Mouse (Mus musculus) spleen, adult 2 months (tissue): Measurements from ENCODE around the gene Agbl4. TPM values are rescaled to one million over a fixed set of nuclear protein-coding genes. Genes with fewer than 3 reads are reported as not detected.

Experiments used
- DNase-seq, 2 experiments: peaks; one replicate each; pipeline versions ENCODE4 v3.0.0 to v3.0.0-alpha.2; 2012 to 2021; ENCODE audit warnings: low spot score in 2 of 2, low read depth in 1 of 2
- H3K27ac ChIP-seq: fragments of 200-500 bp; 2 replicates; pipeline ENCODE4 v1.5.1; 2012; ENCODE audit warnings: low read length, inconsistent platforms; ENCODE audit not compliant: insufficient read depth
- H3K27me3 ChIP-seq: fragments of 200-500 bp; 2 replicates; pipeline ENCODE4 v1.6.1; 2012; ENCODE audit warnings: mild to moderate bottlenecking, moderate library complexity, low read length, inconsistent platforms; ENCODE audit not compliant: control insufficient read depth, insufficient read depth
- H3K36me3 ChIP-seq: fragments of 200-500 bp; 2 replicates; pipeline ENCODE4 v1.6.1; 2012; ENCODE audit warnings: mild to moderate bottlenecking, low read length, inconsistent platforms; ENCODE audit not compliant: control insufficient read depth, insufficient read depth
- H3K4me1 ChIP-seq: fragments of 200-500 bp; 2 replicates; pipeline ENCODE4 v1.6.1; 2011; ENCODE audit warnings: inconsistent platforms; ENCODE audit not compliant: control insufficient read depth, insufficient read depth, insufficient read length
- H3K4me3 ChIP-seq: fragments of 200-500 bp; 2 replicates; pipeline ENCODE4 v1.5.1; 2011; ENCODE audit warnings: mild to moderate bottlenecking, inconsistent platforms; ENCODE audit not compliant: insufficient read depth, insufficient read length; ENCODE audit errors: extremely low read depth
- CTCF ChIP-seq: fragments of 200-500 bp; IDR thresholded peaks from 2 replicates; pipeline ENCODE4 v1.5.1; 2011; ENCODE audit warnings: mild to moderate bottlenecking, inconsistent platforms; ENCODE audit not compliant: insufficient read depth, insufficient read length, insufficient replicate concordance; ENCODE audit errors: extremely low read depth
- POLR2A ChIP-seq: fragments of 200-500 bp; IDR thresholded peaks from 2 replicates; pipeline ENCODE4 v1.6.1; 2011; ENCODE audit warnings: low read depth, low read length, inconsistent platforms
- WGBS: fragments of 180-500 bp; shearing (Covaris S2); methylation state at CpG from one replicate; pipeline ENCODE4 v1.1.7; 2018; 5-methylcytosine and 5-hydroxymethylcytosine counted together
- polyA plus RNA-seq: library from polyadenylated mRNA; depleted of rRNA; stranded (reverse); fragments of >200 nt; gene quantifications from 2 replicates; pipeline ENCODE4 v1.2.3, GENCODE M21; 2012

Gene Agbl4
- polyA plus RNA-seq, 1 experiment, result 0.18 TPM

- no peak for TF ChIP-seq POLR2A
- TF ChIP-seq CTCF, result no peak
- H3K36me3 ChIP-seq, result no peaks in the 10 kb centered on the region
These were observed 1256.0 kb downstream of the Agbl4 start for GRCm38 (mm10) chr4:111653451-111653850.

DNA sequence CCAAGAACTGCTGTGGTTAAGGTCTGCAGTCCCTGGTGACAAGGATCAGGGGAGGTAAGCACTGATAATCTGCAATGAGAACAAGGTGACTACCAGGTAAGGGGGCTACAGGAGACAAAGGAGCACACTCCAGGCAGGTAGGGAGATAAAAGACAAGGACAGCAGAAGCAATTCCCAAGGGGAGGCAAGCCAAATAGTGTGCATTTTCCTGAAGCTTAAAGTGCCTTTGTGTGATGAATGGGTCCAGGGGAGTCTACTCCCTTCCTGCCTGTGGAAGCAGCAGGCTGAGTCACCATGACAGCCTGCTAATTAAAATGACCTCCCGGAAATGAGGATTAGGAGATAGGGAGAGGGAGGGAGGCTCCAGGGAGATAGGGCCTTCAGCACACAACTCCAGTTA, 1266.3 kb downstream of the Agbl4 start:
- DNase-seq, result no peak
- WGBS, result 81% methylated on average over 1 of the region's 1 CpGs
- Histone ChIP-seq H3K36me3 (no peaks in the 10 kb centered on the region), H3K4me3 (no peak overlapping the region), H3K27me3 (no peaks in the 10 kb centered on the region), H3K27ac (no peak overlapping the region), H3K4me1 (no peaks in the 10 kb centered on the region)
- TF ChIP-seq CTCF, result no peak
- no peak for TF ChIP-seq POLR2A

More at GRCm38 (mm10) chr4:111653451-111653850, 1256.0 kb downstream of the Agbl4 start:
- Histone ChIP-seq H3K27me3 (no peaks in the 10 kb centered on the region), H3K4me1 (no peaks in the 10 kb centered on the region), H3K27ac (no peak overlapping the region), H3K4me3 (no peak overlapping the region)
- no peak for DNase-seq
- WGBS, result 72% methylated on average over 1 of the region's 1 CpGs

DNA sequence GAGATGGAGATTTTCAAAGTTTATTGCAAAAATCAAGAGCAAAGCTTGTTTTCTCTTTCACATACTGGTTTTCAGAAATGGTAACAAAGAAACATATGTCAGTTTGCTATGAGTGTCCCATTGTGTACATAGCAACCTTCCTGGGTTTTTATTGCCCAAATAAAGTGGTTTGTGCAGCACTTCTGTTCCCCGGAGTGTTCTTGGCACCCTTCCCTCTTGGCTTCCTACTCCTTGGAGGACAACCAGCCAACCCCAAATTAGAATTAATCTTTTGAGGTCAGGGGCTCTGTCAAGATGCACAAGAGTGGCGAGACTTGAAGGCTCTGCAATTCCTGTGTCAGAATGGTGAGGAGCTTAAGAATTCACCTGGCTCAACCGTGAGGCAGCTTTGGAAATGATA, 1266.7 kb downstream of the Agbl4 start:
- Histone ChIP-seq H3K4me3 (no peak overlapping the region), H3K27ac (no peak overlapping the region), H3K27me3 (no peaks in the 10 kb centered on the region), H3K36me3 (no peaks in the 10 kb centered on the region), H3K4me1 (no peaks in the 10 kb centered on the region)
- DNase-seq, result no peak
- WGBS, result 32% methylated on average over 3 of the region's 3 CpGs
- TF ChIP-seq CTCF (no peak), POLR2A (no peak)

DNA sequence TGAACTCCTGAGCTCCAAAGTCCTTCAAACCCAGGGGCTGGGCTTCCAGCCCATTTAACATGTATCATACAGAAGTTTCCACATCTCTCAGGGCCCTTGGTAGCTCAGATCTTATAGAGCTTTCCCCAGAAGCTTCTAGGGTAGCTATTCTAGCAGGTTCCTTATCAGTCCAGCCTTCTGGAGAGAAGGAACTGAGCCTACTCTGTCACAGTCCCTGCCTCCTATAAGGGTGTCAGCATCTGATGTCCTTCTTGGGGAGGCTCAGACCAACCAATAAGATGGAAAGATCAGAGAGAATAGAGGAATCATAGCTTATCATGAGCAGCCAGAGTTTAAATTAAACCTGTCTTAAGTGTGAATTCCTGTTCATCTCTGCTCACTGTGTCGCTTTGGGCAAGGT, 1269.3 kb downstream of the Agbl4 start:
- Histone ChIP-seq H3K27me3 (no peaks in the 10 kb centered on the region), H3K4me3 (no peak overlapping the region), H3K4me1 (no peaks in the 10 kb centered on the region), H3K27ac (no peak overlapping the region), H3K36me3 (no peaks in the 10 kb centered on the region)
- DNase-seq, result no peak
- 49% methylated on average over 1 of the region's 1 CpGs for WGBS
- TF ChIP-seq CTCF, result no peak
- no peak for TF ChIP-seq POLR2A

DNA sequence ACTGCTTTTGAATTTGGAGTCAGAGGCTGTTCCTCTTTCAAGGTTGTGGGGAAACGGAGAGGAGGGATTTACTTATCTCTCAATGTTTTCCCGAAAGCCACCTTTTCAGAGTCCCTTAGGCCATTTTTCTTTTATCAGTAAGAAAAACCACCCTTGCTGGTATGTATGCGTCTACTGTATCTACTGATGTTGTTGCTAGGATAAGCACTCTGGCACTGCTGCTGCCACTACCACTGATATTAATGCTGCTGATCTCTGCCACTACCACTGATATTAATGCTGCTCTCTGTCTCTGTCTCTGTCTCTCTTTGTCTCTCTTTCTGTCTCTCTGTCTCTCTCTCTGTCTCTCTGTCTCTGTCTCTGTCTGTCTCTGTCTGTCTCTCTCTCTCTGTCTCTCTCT, 1271.9 kb downstream of the Agbl4 start:
- no peak for DNase-seq
- WGBS, result 75% methylated on average over 3 of the region's 3 CpGs
- no peak overlapping the region for H3K4me3 ChIP-seq
- H3K27me3 ChIP-seq, result no peaks in the 10 kb centered on the region
- no peaks in the 10 kb centered on the region for H3K4me1 ChIP-seq
- no peaks in the 10 kb centered on the region for H3K36me3 ChIP-seq
- no peak for TF ChIP-seq POLR2A
- no peak for TF ChIP-seq CTCF
- H3K27ac ChIP-seq, result no peak overlapping the region

DNA sequence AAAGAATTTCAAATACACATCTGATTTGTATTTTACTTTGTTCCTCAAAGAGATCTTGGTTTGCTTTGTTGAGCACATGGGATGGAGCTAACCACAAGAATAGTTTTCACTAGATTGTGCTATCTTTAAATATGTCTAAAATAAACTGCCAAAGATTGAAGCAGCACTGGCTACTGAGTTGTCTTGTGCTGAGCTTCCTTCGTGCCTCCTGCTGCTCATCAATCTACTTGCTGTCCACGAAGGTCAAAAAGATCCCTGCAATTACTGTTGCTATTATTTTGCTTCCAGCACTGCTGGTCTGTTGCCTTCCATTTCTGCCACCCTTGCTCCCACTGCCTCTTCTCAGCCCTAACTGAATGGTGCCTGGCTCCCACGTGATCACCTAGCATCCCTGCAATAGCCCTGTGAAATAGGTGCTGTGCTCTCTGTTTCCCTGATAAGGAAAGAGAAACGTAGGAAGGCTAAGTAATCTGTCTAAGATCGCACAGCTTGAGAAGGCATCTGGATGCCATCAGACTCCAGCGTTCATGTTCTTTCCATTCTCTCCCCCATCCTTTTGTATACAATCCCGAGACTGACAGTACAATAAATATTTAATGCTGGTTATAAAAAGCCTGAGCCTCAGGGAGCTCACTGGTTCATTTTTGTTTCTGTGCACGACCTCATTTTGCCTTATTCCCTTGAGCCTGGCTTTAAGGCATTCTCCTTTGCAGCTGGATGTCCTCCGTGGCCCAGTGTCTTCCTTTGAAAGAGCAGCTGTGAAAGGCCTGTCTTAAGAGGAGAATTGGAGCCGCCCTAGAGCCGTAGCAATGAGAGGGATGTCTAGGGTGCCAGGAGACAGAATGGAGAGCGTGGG, 1273.3 kb downstream of the Agbl4 start:
- H3K4me1 ChIP-seq, result no peaks in the 10 kb centered on the region
- H3K27me3 ChIP-seq, result no peaks in the 10 kb centered on the region
- DNase-seq, result no peak
- H3K36me3 ChIP-seq, result no peaks in the 10 kb centered on the region
- no peak overlapping the region for H3K27ac ChIP-seq
- TF ChIP-seq POLR2A (no peak), CTCF (no peak)
- 63% methylated on average over 12 of the region's 12 CpGs for WGBS
- H3K4me3 ChIP-seq, result no peak overlapping the region

- Histone ChIP-seq H3K27ac (no peak overlapping the region), H3K27me3 (no peaks in the 10 kb centered on the region), H3K36me3 (no peaks in the 10 kb centered on the region), H3K4me1 (no peaks in the 10 kb centered on the region), H3K4me3 (no peak overlapping the region)
- TF ChIP-seq CTCF, result no peak
- WGBS, result 61% methylated on average over 4 of the region's 4 CpGs
- no peak for DNase-seq
These were observed 1274.0 kb downstream of the Agbl4 start for GRCm38 (mm10) chr4:111671440-111671839.
